Comparison of ENCODE assay signal across 20 mouse cellular contexts in genomic region chr8:125550567-125550966, GRCm38 (mm10). TPM values are rescaled to one million over a fixed set of nuclear protein-coding genes. Genes with fewer than 3 reads are reported as not detected.
DNase-seq lines count a peak whose midpoint lies in the region; ATAC-seq lines count a peak whose summit lies in the region.
"Had no signal": no experiment of that assay in that cellular context is flagged by ENCODE, and none has a peak within 500 bp of the region (broad histone marks: within the 10 kb centered on the region; RNA-seq: fewer than 3 reads in every experiment).

No protein-coding gene starts in this region.

- no peak for DNase-seq in forebrain, embryonic 10.5 days (ENCODE audit: extremely low spot score, low spot score)
- DNase-seq in forebrain, embryonic 14.5 days (ENCODE audit: low spot score), result no peak
- DNase-seq in kidney, adult 9 months, result no peak
- no peak for DNase-seq in midbrain, embryonic 10.5 days (ENCODE audit: low spot score)
- no peak for DNase-seq in midbrain, embryonic 14.5 days
- DNase-seq in layer of hippocampus, adult 9-11 months, result no peak
- DNase-seq: adrenal gland, adult 2 months; adrenal gland, postnatal 25 days; cerebellum, adult 11 months; cerebellum, adult 8-10 months; cerebellum, postnatal 14 days; gastrocnemius, postnatal 36 days; heart, adult 11 months; heart, postnatal 36 days had no signal

- H3K27me3 ChIP-seq in forebrain, embryonic 10.5 days (ENCODE audit: poor library complexity, severe bottlenecking), result no peaks in the 10 kb centered on the region
- H3K27me3 ChIP-seq in forebrain, embryonic 14.5 days (replicated peaks; ENCODE audit: control insufficient read depth, insufficient read depth, low read length), result no peaks in the 10 kb centered on the region
- no peaks in the 10 kb centered on the region for H3K27me3 ChIP-seq in kidney, embryonic 15.5 days
- H3K27me3 ChIP-seq in midbrain, embryonic 10.5 days (ENCODE audit: low read depth, poor library complexity, severe bottlenecking), result no peaks in the 10 kb centered on the region
- no peaks in the 10 kb centered on the region for H3K27me3 ChIP-seq in midbrain, embryonic 14.5 days (ENCODE audit: control insufficient read depth, insufficient read depth, low read length)
- H3K27me3 ChIP-seq: forebrain, embryonic 15.5 days; heart, embryonic 12.5 days; hindbrain, embryonic 15.5 days had no signal

- 62% methylated on average over 4 of the region's 4 CpGs for WGBS in forebrain, embryonic 10.5 days
- 75% methylated on average over 4 of the region's 4 CpGs for WGBS in forebrain, embryonic 14.5 days
- WGBS in kidney, embryonic 15.5 days, result 31% methylated on average over 4 of the region's 4 CpGs
- 56% methylated on average over 4 of the region's 4 CpGs for WGBS in midbrain, embryonic 10.5 days
- 51% methylated on average over 4 of the region's 4 CpGs for WGBS in midbrain, embryonic 14.5 days

- no peak overlapping the region for H3K9ac ChIP-seq in forebrain, embryonic 14.5 days (ENCODE audit: low read length)
- H3K9ac ChIP-seq in kidney, embryonic 15.5 days, result no peak overlapping the region
- no peak overlapping the region for H3K9ac ChIP-seq in midbrain, embryonic 14.5 days (replicated peaks; ENCODE audit: low read length)
- H3K9ac ChIP-seq: embryonic facial prominence, embryonic 13.5 days; forebrain, embryonic 15.5 days; heart, embryonic 12.5 days; hindbrain, embryonic 15.5 days had no signal

- ATAC-seq in forebrain, embryonic 14.5 days, result no peak
- ATAC-seq in kidney, embryonic 15.5 days (replicated peaks; ENCODE audit: low FRiP score), result peak; percentile 64
- ATAC-seq in midbrain, embryonic 14.5 days (ENCODE audit: low FRiP score, low TSS enrichment), result no peak
- ATAC-seq: forebrain, embryonic 15.5 days; intestine, embryonic 16.5 days had no signal

- no peaks in the 10 kb centered on the region for H3K36me3 ChIP-seq in forebrain, embryonic 10.5 days (replicated peaks)
- H3K36me3 ChIP-seq in forebrain, embryonic 14.5 days (ENCODE audit: control insufficient read depth, insufficient read depth, low read length), result no peaks in the 10 kb centered on the region
- no peaks in the 10 kb centered on the region for H3K36me3 ChIP-seq in kidney, embryonic 15.5 days
- no peaks in the 10 kb centered on the region for H3K36me3 ChIP-seq in midbrain, embryonic 10.5 days
- H3K36me3 ChIP-seq in midbrain, embryonic 14.5 days (ENCODE audit: control insufficient read depth, insufficient read depth, low read length), result no peaks in the 10 kb centered on the region
- H3K36me3 ChIP-seq: embryonic facial prominence, embryonic 13.5 days; forebrain, embryonic 15.5 days; heart, embryonic 12.5 days; hindbrain, embryonic 15.5 days had no signal

- no peak overlapping the region for H3K4me2 ChIP-seq in forebrain, embryonic 14.5 days (ENCODE audit: low read length)
- H3K4me2 ChIP-seq in kidney, embryonic 15.5 days, result no peak overlapping the region
- no peak overlapping the region for H3K4me2 ChIP-seq in midbrain, embryonic 14.5 days (ENCODE audit: low read length)
- H3K4me2 ChIP-seq: embryonic facial prominence, embryonic 13.5 days; forebrain, embryonic 15.5 days; heart, embryonic 12.5 days; hindbrain, embryonic 15.5 days had no signal

- H3K4me1 ChIP-seq in forebrain, embryonic 10.5 days, result peaks cover 59% of the 10 kb centered on the region
- peaks cover 10% of the 10 kb centered on the region for H3K4me1 ChIP-seq in forebrain, embryonic 14.5 days (ENCODE audit: control insufficient read depth, insufficient read depth, low read length)
- peaks cover 77% of the 10 kb centered on the region for H3K4me1 ChIP-seq in kidney, embryonic 15.5 days
- peaks cover 58% of the 10 kb centered on the region for H3K4me1 ChIP-seq in midbrain, embryonic 10.5 days
- peaks cover 16% of the 10 kb centered on the region; the same call in 1 of the 2 replicates for H3K4me1 ChIP-seq in midbrain, embryonic 14.5 days (ENCODE audit: control insufficient read depth, insufficient read depth, low read length)

- no peaks in the 10 kb centered on the region for H3K9me3 ChIP-seq in forebrain, embryonic 10.5 days
- H3K9me3 ChIP-seq in forebrain, embryonic 14.5 days (replicated peaks; ENCODE audit: control insufficient read depth, low read length), result no peaks in the 10 kb centered on the region
- no peaks in the 10 kb centered on the region for H3K9me3 ChIP-seq in kidney, embryonic 15.5 days (replicated peaks)
- H3K9me3 ChIP-seq in midbrain, embryonic 10.5 days (replicated peaks), result no peaks in the 10 kb centered on the region
- no peaks in the 10 kb centered on the region for H3K9me3 ChIP-seq in midbrain, embryonic 14.5 days (ENCODE audit: control insufficient read depth, low read length)
- H3K9me3 ChIP-seq: embryonic facial prominence, embryonic 13.5 days; forebrain, embryonic 15.5 days; heart, embryonic 12.5 days; hindbrain, embryonic 15.5 days had no signal

- no peak overlapping the region for H3K4me3 ChIP-seq in forebrain, embryonic 10.5 days
- no peak overlapping the region for H3K4me3 ChIP-seq in forebrain, embryonic 14.5 days (ENCODE audit: low read depth, low read length)
- H3K4me3 ChIP-seq in kidney, embryonic 15.5 days (replicated peaks), result no peak overlapping the region
- no peak overlapping the region for H3K4me3 ChIP-seq in midbrain, embryonic 10.5 days
- H3K4me3 ChIP-seq in midbrain, embryonic 14.5 days (replicated peaks; ENCODE audit: low read depth, low read length), result no peak overlapping the region
- H3K4me3 ChIP-seq: embryonic facial prominence, embryonic 13.5 days; forebrain, embryonic 15.5 days; heart, embryonic 12.5 days; hindbrain, embryonic 15.5 days had no signal

- H3K27ac ChIP-seq in forebrain, embryonic 10.5 days, result 0 out of 2 replicates have a peak overlapping the region, but pooled peaks have one; percentile 30
- H3K27ac ChIP-seq in forebrain, embryonic 14.5 days (ENCODE audit: low read depth, low read length), result no peak overlapping the region
- H3K27ac ChIP-seq in kidney, embryonic 15.5 days, result peak overlapping the region; percentile 46
- H3K27ac ChIP-seq in midbrain, embryonic 10.5 days (replicated peaks), result 0 out of 2 replicates have a peak overlapping the region, but pooled peaks have one; percentile 9
- H3K27ac ChIP-seq in midbrain, embryonic 14.5 days (replicated peaks; ENCODE audit: low read depth, low read length), result no peak overlapping the region
- H3K27ac ChIP-seq: embryonic facial prominence, embryonic 13.5 days; forebrain, embryonic 15.5 days; hindbrain, embryonic 15.5 days had no signal

RNA-seq across cellular contexts. Expression of gene Sipa1l2, which starts 19.0 kb away (rescaled TPM):
- polyA plus RNA-seq in forebrain, embryonic 10.5 days (2016; fragmentation: Nextera tagmentation; extraction: Ambion mirVana), result 13.1 and 15.4 TPM in 2 replicates
- polyA plus RNA-seq in forebrain, embryonic 14.5 days (2014; fragmentation: Nextera tagmentation; extraction: Ambion mirVana), result 15.5 and 19.9 TPM in 2 replicates
- 16.9 and 17.4 TPM in 2 replicates for polyA plus RNA-seq in kidney, embryonic 15.5 days (2015; fragmentation: Nextera tagmentation; extraction: Ambion mirVana)
- polyA plus RNA-seq in midbrain, embryonic 10.5 days (2016; fragmentation: Nextera tagmentation; extraction: Ambion mirVana), result 14.8 and 21.9 TPM in 2 replicates
- 16.4 and 25.1 TPM in 2 replicates for polyA plus RNA-seq in midbrain, embryonic 14.5 days (2014; fragmentation: Nextera tagmentation; extraction: Ambion mirVana)

Comparison
In these comparisons a context has a peak if more than half of its experiments do, and no peak if none do; other contexts are left out.
1. H3K27ac ChIP-seq: peak in forebrain, embryonic 10.5 days (single experiment), kidney, embryonic 15.5 days (single experiment) and midbrain, embryonic 10.5 days (single experiment); none in forebrain, embryonic 14.5 days (single experiment) and midbrain, embryonic 14.5 days (single experiment).